Mouse (Mus musculus) liver, embryonic 14.5 days (tissue): ENCODE data around the gene Hist1h4b. TPM values are rescaled to one million over a fixed set of nuclear protein-coding genes. Genes with fewer than 3 reads are reported as not detected.
"Not testable (repeated sequence)": the region's sequence is repeated elsewhere in the genome, so short reads cannot be mapped to it uniquely, and the experiment has no call there.

ENCODE experiments used
- ATAC-seq: fragments of 200-750 bp; cut with Nextera tagmentation; 2 replicates; pipeline ENCODE4 v1.8.0; 2017; ENCODE audit warnings: moderate number of reproducible peaks, mild to moderate bottlenecking, moderate library complexity; ENCODE audit not compliant: insufficient read depth
- DNase-seq, 3 experiments: peaks; one replicate each; pipeline ENCODE4 v3.0.0-alpha.2; 2012 to 2013; ENCODE audit warnings: low read depth in 3 of 3, low spot score in 3 of 3
- H3K27ac ChIP-seq: fragments of 300-500 bp; sonication (generic); 2 replicates; pipeline ENCODE4 v1.5.1; 2014; ENCODE audit warnings: moderate library complexity, mild to moderate bottlenecking, control low read depth, inconsistent platforms
- H3K27me3 ChIP-seq: fragments of 300-500 bp; sonication (generic); 2 replicates; pipeline ENCODE4 v1.6.1; 2014; ENCODE audit warnings: mild to moderate bottlenecking, low read length, moderate library complexity; ENCODE audit not compliant: control insufficient read depth, insufficient read depth
- H3K36me3 ChIP-seq: fragments of 300-500 bp; sonication (generic); replicated peaks from 2 replicates; pipeline ENCODE4 v1.6.1; 2014; ENCODE audit warnings: low read depth; ENCODE audit not compliant: control insufficient read depth, insufficient read depth
- H3K4me1 ChIP-seq, 2 experiments: fragments of 200-500 bp in 1 of 2; fragments of 300-500 bp in 1 of 2; sonication (generic) in 1 of 2; replicated peaks; 2 replicates each; pipeline ENCODE4 v1.6.1; 2012 to 2014; ENCODE audit warnings: antibody characterized with exemption in 1 of 2, inconsistent platforms in 1 of 2, low read length in 1 of 2; ENCODE audit not compliant: control insufficient read depth in 2 of 2, insufficient read depth in 2 of 2
- H3K4me2 ChIP-seq: fragments of 300-500 bp; sonication (generic); 2 replicates; pipeline ENCODE4 v1.6.1; 2014; ENCODE audit warnings: low read depth, mild to moderate bottlenecking, control low read depth, moderate library complexity
- H3K4me3 ChIP-seq, 2 experiments: fragments of 200-500 bp in 1 of 2; fragments of 300-500 bp in 1 of 2; sonication (generic) in 1 of 2; 2 replicates each; pipeline ENCODE4 v1.5.1; 2012 to 2014; ENCODE audit warnings: low read depth in 2 of 2, low read length in 2 of 2, mild to moderate bottlenecking in 2 of 2, control low read depth in 1 of 2, inconsistent platforms in 1 of 2, moderate library complexity in 1 of 2; ENCODE audit not compliant: insufficient read depth in 1 of 2
- H3K9ac ChIP-seq: fragments of 300-500 bp; sonication (generic); replicated peaks from 2 replicates; pipeline ENCODE4 v1.6.1; 2014; ENCODE audit warnings: mild to moderate bottlenecking, control low read depth, moderate library complexity
- H3K9me3 ChIP-seq: fragments of 300-500 bp; sonication (generic); 2 replicates; pipeline ENCODE4 v1.6.1; 2016; ENCODE audit warnings: low read length, mixed read lengths; ENCODE audit not compliant: control insufficient read depth
- CTCF ChIP-seq: IDR thresholded peaks from 2 replicates; pipeline ENCODE4 v1.5.1; 2016; ENCODE audit warnings: antibody characterized with exemption, low read depth, control low read depth
- EP300 ChIP-seq: IDR thresholded peaks from 2 replicates; pipeline ENCODE4 v1.6.1; 2016; ENCODE audit warnings: antibody characterized with exemption, low read depth
- WGBS: fragments of 180-500 bp; shearing (Covaris S2); extraction: QIAGEN DNeasy Blood & Tissue Kit; methylation state at CpG from one replicate; pipeline ENCODE4 v1.1.7; 2014; ENCODE audit not compliant: insufficient replicate concordance; 5-methylcytosine and 5-hydroxymethylcytosine counted together
- polyA plus RNA-seq, 2 experiments: library from polyadenylated mRNA; depleted of rRNA in 1 of 2; stranded (reverse) in 1 of 2; unstranded in 1 of 2; fragments of >200 nt; fragmentation: Nextera tagmentation in 1 of 2; extraction: Ambion mirVana in 1 of 2; gene quantifications; 2 replicates each; pipeline versions ENCODE4 v1.2.1 to v1.2.3; 2012 to 2014

Hist1h4b gene
- polyA plus RNA-seq, 2 experiments: 5.1 to 21.6 TPM

- Histone ChIP-seq H3K4me1 (peaks cover 16 to 31% of the 10 kb centered on the region in 2 experiments), H3K27ac (peak overlapping the region; percentile 99), H3K36me3 (no peaks in the 10 kb centered on the region), H3K4me3 (peak overlapping the region; percentile 60 to 62; a peak in 3 of 4 replicates), H3K27me3 (no peaks in the 10 kb centered on the region), H3K9ac (peak overlapping the region; percentile 93), H3K9me3 (no peaks in the 10 kb centered on the region), H3K4me2 (peak overlapping the region; percentile 88)
- 8% methylated on average over 1 of the region's 1 CpGs for WGBS
- ATAC-seq (no peak), DNase-seq (peak in 1 of 3 experiments; percentile 67)
- TF ChIP-seq EP300 (no peak), CTCF (no peak)
These were observed 8.3 kb downstream of the Hist1h4b start for GRCm38 (mm10) chr13:23765172-23765513.

GRCm38 (mm10) chr13:23766772-23767171 lies 10.0 kb downstream of the Hist1h4b start:
- TF ChIP-seq CTCF (no peak), EP300 (no peak)
- no peak overlapping the region for H3K9ac ChIP-seq
- H3K27ac ChIP-seq: no peak overlapping the region
- no peak overlapping the region for H3K4me3 ChIP-seq
- DNase-seq (no peak), ATAC-seq (no peak)
- H3K27me3 ChIP-seq: no peaks in the 10 kb centered on the region
- no peaks in the 10 kb centered on the region for H3K36me3 ChIP-seq
- no peak overlapping the region for H3K4me2 ChIP-seq
- H3K9me3 ChIP-seq: no peaks in the 10 kb centered on the region
- H3K4me1 ChIP-seq: peaks cover 13 to 28% of the 10 kb centered on the region in 2 experiments

GRCm38 (mm10) chr13:23768834-23769397 lies 12.1 kb downstream of the Hist1h4b start:
- no peak overlapping the region; the same call in 1 of the 2 replicates for H3K9ac ChIP-seq
- 38% methylated on average over 5 of the region's 5 CpGs for WGBS
- H3K4me3 ChIP-seq: no peak overlapping the region
- H3K4me2 ChIP-seq: no peak overlapping the region
- DNase-seq: no peak
- no peaks in the 10 kb centered on the region for H3K9me3 ChIP-seq
- no peaks in the 10 kb centered on the region for H3K27me3 ChIP-seq
- peaks cover 11 to 32% of the 10 kb centered on the region in 2 experiments for H3K4me1 ChIP-seq
- H3K36me3 ChIP-seq: no peaks in the 10 kb centered on the region
- ATAC-seq: no peak
- no peak overlapping the region for H3K27ac ChIP-seq
- no peak for TF ChIP-seq CTCF

- not testable (repeated sequence) for H3K4me3 ChIP-seq
- peaks cover 6 to 27% of the 10 kb centered on the region in 2 experiments; a peak in 3 of 4 replicates for H3K4me1 ChIP-seq
These were observed 12.8 kb downstream of the Hist1h4b start, which contains the start of gene Trim38 for GRCm38 (mm10) chr13:23769613-23770012. Trim38 (plus strand) TSS chr13:23769913.

GRCm38 (mm10) chr13:23772561-23773313 lies 15.9 kb downstream of the Hist1h4b start:
- 16% methylated on average over 21 of the region's 21 CpGs for WGBS
- Histone ChIP-seq H3K27me3 (no peaks in the 10 kb centered on the region), H3K9ac (peak overlapping the region; percentile 61), H3K27ac (peak overlapping the region; percentile 46), H3K4me3 (peak overlapping the region; percentile 27 to 35; a peak in 3 of 4 replicates), H3K4me1 (peaks cover 6 to 27% of the 10 kb centered on the region in 2 experiments; a peak in 3 of 4 replicates), H3K36me3 (no peaks in the 10 kb centered on the region), H3K9me3 (no peaks in the 10 kb centered on the region), H3K4me2 (peak overlapping the region; percentile 69)
- DNase-seq: peak; percentile 67 to 76 (median 74)
- peak; percentile 97 for ATAC-seq
- TF ChIP-seq EP300: no peak
- no peak for TF ChIP-seq CTCF

More at GRCm38 (mm10) chr13:23769613-23770012, 12.8 kb downstream of the Hist1h4b start, which contains the start of gene Trim38:
- 74% methylated on average over 2 of the region's 2 CpGs for WGBS
- H3K36me3 ChIP-seq, ATAC-seq, H3K9ac ChIP-seq, H3K27ac ChIP-seq, H3K4me2 ChIP-seq, H3K27me3 ChIP-seq, DNase-seq, H3K9me3 ChIP-seq: not testable (repeated sequence)
